In the genomic region with DNA sequence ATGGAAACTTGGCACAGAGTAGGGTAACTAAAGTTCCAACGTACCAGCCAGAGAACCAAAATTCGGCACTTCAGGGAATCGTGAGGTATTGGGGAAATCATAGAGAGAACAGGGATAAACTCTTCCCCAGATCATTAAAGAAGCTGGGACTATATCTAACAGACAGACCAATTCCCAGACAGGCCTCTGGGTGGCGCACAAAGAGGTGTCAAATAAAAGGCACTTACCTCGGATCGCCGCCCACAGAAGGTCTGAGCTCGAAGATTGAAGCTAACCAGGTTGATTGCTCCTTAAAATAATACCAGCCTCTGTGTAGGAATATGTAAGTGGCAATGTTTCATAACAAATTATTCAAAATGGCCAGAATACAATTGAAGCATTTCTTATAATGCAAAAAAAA, we compare ENCODE assay signal across 22 mouse cellular contexts.
A peak's percentile ranks its signal among the peaks of the same experiment; 100 is the strongest.
DNase-seq lines count a peak whose midpoint lies in the region; ATAC-seq and TF ChIP-seq lines count a peak whose summit lies in the region.
"Had no signal": no experiment of that assay in that cellular context is flagged by ENCODE, and none has a peak within 500 bp of the region (broad histone marks: within the 10 kb centered on the region; RNA-seq: fewer than 3 reads in every experiment).

No protein-coding gene starts in this region.

- 79% methylated on average over 8 of the region's 8 CpGs for WGBS in forebrain, postnatal 0 days

- no peaks in the 10 kb centered on the region for H3K4me1 ChIP-seq in ES-Bruce4 (ENCODE audit: control insufficient read depth, insufficient read depth, low read length)
- no peaks in the 10 kb centered on the region for H3K4me1 ChIP-seq in forebrain, postnatal 0 days (ENCODE audit: insufficient read depth)
- H3K4me1 ChIP-seq: embryonic facial prominence, embryonic 10.5 days; forebrain, embryonic 13.5 days; intestine, embryonic 15.5 days; kidney, embryonic 15.5 days; limb, embryonic 10.5 days; midbrain, embryonic 15.5 days had no signal

- peak; percentile 29 for TF ChIP-seq CTCF in ES-Bruce4 (IDR thresholded peaks at IDR 0.05; ENCODE audit: low read depth, low read length)
- TF ChIP-seq CTCF in brain, embryonic 14.5 days (IDR thresholded peaks at IDR 0.05; ENCODE audit: borderline replicate concordance, extremely low read depth, insufficient read depth, insufficient read length): peak; percentile 8; the same call in 1 of the 2 replicates
- TF ChIP-seq CTCF in forebrain, postnatal 0 days (IDR thresholded peaks at IDR 0.05; ENCODE audit: low read depth): no peak

- H3K4me2 ChIP-seq in forebrain, postnatal 0 days (ENCODE audit: low read depth): no peak overlapping the region
- H3K4me2 ChIP-seq: forebrain, embryonic 13.5 days; heart, embryonic 11.5 days; hindbrain, embryonic 14.5 days; intestine, embryonic 15.5 days; kidney, embryonic 15.5 days; liver, embryonic 11.5 days; lung, embryonic 14.5 days; midbrain, embryonic 15.5 days had no signal

- intact Hi-C loops in left cerebral cortex, postnatal 4 days (cut with DNase I): no loop called here
- intact Hi-C loops in left cerebral cortex, postnatal 36 days (cut with DNase I): no loop called here

- no peak for TF ChIP-seq POLR2A in ES-Bruce4 (IDR thresholded peaks at IDR 0.05; ENCODE audit: insufficient read depth, low read length)
- no peak for TF ChIP-seq POLR2A in brain, embryonic 14.5 days (IDR thresholded peaks at IDR 0.05; ENCODE audit: borderline replicate concordance, extremely low read depth, insufficient read depth, insufficient read length, poor library complexity, severe bottlenecking)

- H3K36me3 ChIP-seq in ES-Bruce4 (ENCODE audit: control insufficient read depth, insufficient read depth, low read length, poor library complexity, severe bottlenecking): no peaks in the 10 kb centered on the region
- no peaks in the 10 kb centered on the region for H3K36me3 ChIP-seq in forebrain, postnatal 0 days (ENCODE audit: insufficient read depth)
- H3K36me3 ChIP-seq: embryonic facial prominence, embryonic 10.5 days; intestine, embryonic 15.5 days; kidney, embryonic 15.5 days; limb, embryonic 10.5 days; midbrain, embryonic 15.5 days had no signal

- no peak overlapping the region for H3K4me3 ChIP-seq in ES-Bruce4 (ENCODE audit: low read depth, low read length)
- no peak overlapping the region for H3K4me3 ChIP-seq in forebrain, postnatal 0 days (ENCODE audit: low read depth, low read length)
- H3K4me3 ChIP-seq: embryonic facial prominence, embryonic 10.5 days; forebrain, embryonic 13.5 days; intestine, embryonic 15.5 days; kidney, embryonic 15.5 days; limb, embryonic 10.5 days; midbrain, embryonic 15.5 days had no signal

- ATAC-seq in forebrain, postnatal 0 days: no peak
- ATAC-seq: forebrain, embryonic 13.5 days; intestine, embryonic 15.5 days; midbrain, embryonic 15.5 days had no signal

- H3K27me3 ChIP-seq in ES-Bruce4 (ENCODE audit: control insufficient read depth, insufficient read depth, low read length, poor library complexity, severe bottlenecking): no peaks in the 10 kb centered on the region
- H3K27me3 ChIP-seq in forebrain, postnatal 0 days (ENCODE audit: insufficient read depth, low read length): no peaks in the 10 kb centered on the region
- H3K27me3 ChIP-seq: forebrain, embryonic 13.5 days; intestine, embryonic 15.5 days; kidney, embryonic 15.5 days; midbrain, embryonic 15.5 days had no signal

- peak; percentile 25 for DNase-seq in adrenal gland, adult 2 months
- DNase-seq in adrenal gland, adult 8-10 months: no peak
- peak; percentile 37 for DNase-seq in left cerebral cortex, postnatal 4 days
- DNase-seq in left cerebral cortex, postnatal 36 days (ENCODE audit: low spot score in 2 of 2): no peak
- no peak for DNase-seq in brain, embryonic 14.5 days (ENCODE audit: low read depth)
- no peak for DNase-seq in forebrain, postnatal 0 days
- DNase-seq in MN1 (ENCODE audit: low spot score): no peak
- DNase-seq: cerebellum, adult 9-10 months; heart, postnatal 14 days; lung, embryonic 14.5 days; right cerebral cortex, postnatal 4 days; thymus, adult 2 months had no signal

- no peak for TF ChIP-seq EP300 in ES-Bruce4 (IDR thresholded peaks at IDR 0.05; ENCODE audit: insufficient read depth, low read depth, low read length)

- H3K9ac ChIP-seq in ES-Bruce4 (ENCODE audit: low read depth, poor library complexity, severe bottlenecking): no peak overlapping the region
- no peak overlapping the region for H3K9ac ChIP-seq in forebrain, postnatal 0 days
- H3K9ac ChIP-seq: forebrain, embryonic 13.5 days; hindbrain, embryonic 14.5 days; intestine, embryonic 15.5 days; kidney, embryonic 15.5 days; lung, embryonic 14.5 days; midbrain, embryonic 15.5 days had no signal

- no peaks in the 10 kb centered on the region for H3K9me3 ChIP-seq in ES-Bruce4 (replicated peaks; ENCODE audit: control insufficient read depth, insufficient read depth, low read length, poor library complexity, severe bottlenecking)
- no peaks in the 10 kb centered on the region for H3K9me3 ChIP-seq in forebrain, postnatal 0 days (ENCODE audit: low read length)
- H3K9me3 ChIP-seq: intestine, embryonic 15.5 days; kidney, embryonic 15.5 days; limb, embryonic 10.5 days; midbrain, embryonic 15.5 days had no signal

- no peak overlapping the region for H3K27ac ChIP-seq in ES-Bruce4 (ENCODE audit: insufficient read depth, low read length)
- no peak overlapping the region for H3K27ac ChIP-seq in forebrain, postnatal 0 days (ENCODE audit: low read depth, low read length)
- H3K27ac ChIP-seq: embryonic facial prominence, embryonic 10.5 days; forebrain, embryonic 13.5 days; hindbrain, embryonic 14.5 days; intestine, embryonic 15.5 days; kidney, embryonic 15.5 days; limb, embryonic 10.5 days; midbrain, embryonic 15.5 days had no signal

Comparison
In these comparisons a context has a peak if more than half of its experiments do, and no peak if none do; other contexts are left out.
1. DNase-seq: peak in adrenal gland, adult 2 months (single experiment) and left cerebral cortex, postnatal 4 days (single experiment); none in adrenal gland, adult 8-10 months (single experiment), left cerebral cortex, postnatal 36 days (0 of 2), brain, embryonic 14.5 days (single experiment), forebrain, postnatal 0 days (single experiment) and MN1 (single experiment).